Mouse (Mus musculus) gastrocnemius, postnatal 25 days (tissue): ENCODE results near the gene Vwf. TPM values are rescaled to one million over a fixed set of nuclear protein-coding genes. Genes with fewer than 3 reads are reported as not detected.

Experiments
- DNase-seq: peaks from one replicate; pipeline ENCODE4 v3.0.0; 2022
- long read RNA-seq, 2 experiments: library from polyadenylated mRNA; stranded (forward); transcript quantifications; one replicate each; pipeline ENCODE4 v2.0.0; 2021
- total RNA-seq, 2 experiments: library from RNA; stranded (reverse); gene quantifications; 1 replicate in 1 of 2; 2 replicates in 1 of 2; pipeline ENCODE4 v1.2.3; 2021

Vwf gene
- total RNA-seq, result 10 to 100 TPM; 17.3 to 42.4 TPM
- long read RNA-seq, experiment 1, partial matches to known transcripts, result 3 of 3 reads
- long read RNA-seq, experiment 1, other reads (novel, unspliced or antisense), result 0 of 3 reads
- long read RNA-seq, experiment 2, partial matches to known transcripts, result 7 of 8 reads
- long read RNA-seq, experiment 2, other reads (novel, unspliced or antisense), result 0 of 8 reads

- DNase-seq, result no peak
Observed at GRCm38 (mm10) chr6:125546474-125546873, at the start of gene Vwf. Gene Vwf, plus strand, starts transcription at chr6:125546774.

DNA sequence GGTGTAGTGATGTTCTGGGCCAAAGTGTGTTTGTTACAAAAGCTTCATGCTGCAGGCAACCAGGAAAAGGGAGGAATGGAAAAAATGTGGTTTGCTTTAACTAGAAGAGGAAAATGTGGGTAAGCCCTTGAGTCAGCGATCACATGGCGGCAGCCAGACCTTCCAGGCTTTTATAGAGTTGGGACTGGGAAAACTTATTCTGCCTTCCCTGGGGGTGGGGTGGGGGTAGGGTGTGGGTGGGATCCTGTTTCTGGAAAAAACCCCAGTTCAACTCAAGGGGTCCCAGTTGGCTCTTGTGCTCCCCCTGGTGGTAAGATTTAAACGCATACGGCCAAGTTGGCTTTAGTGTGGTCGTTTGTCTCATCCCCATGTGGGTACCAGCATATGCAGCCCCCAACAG, 48.5 kb upstream of the Vwf start:
- DNase-seq, result peak; percentile 56

GRCm38 (mm10) chr6:125503186-125503802, 43.3 kb upstream of the Vwf start:
- no peak for DNase-seq

DNA sequence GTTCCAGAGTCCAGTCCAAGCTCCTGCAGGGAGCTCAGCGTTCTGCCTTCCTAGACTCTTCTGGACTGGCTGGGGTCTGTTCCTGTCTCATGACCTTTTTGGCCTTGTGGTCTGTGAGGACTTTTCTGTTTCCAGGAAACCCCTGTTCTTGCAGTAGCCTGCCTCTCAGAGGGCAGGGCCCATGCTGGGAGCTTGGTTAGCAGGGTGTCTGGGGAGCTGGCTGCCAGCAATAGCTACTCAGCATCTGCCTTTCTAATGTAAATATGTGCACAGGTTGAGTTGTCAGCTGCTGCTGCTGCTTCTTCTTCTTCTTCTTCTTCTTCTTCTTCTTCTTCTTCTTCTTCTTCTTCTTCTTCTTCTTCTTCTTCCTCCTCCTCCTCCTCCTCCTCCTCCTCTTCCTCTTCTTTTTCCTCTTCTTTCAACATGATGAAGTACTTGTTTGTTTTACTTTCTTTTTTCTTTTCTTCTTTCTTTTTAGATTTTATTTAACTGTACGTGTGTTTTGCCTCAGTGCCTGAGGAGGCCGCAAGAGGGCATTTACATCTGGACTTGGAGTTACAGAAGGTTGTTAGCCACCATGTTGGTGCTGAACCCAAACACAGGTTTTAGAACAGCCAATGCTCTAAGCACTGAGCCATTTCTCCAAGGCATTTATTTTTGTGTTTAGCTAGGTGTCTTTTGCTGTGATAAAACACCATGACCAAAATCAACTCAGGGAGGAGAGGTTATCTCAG, 41.8 kb upstream of the Vwf start:
- no peak for DNase-seq

DNA sequence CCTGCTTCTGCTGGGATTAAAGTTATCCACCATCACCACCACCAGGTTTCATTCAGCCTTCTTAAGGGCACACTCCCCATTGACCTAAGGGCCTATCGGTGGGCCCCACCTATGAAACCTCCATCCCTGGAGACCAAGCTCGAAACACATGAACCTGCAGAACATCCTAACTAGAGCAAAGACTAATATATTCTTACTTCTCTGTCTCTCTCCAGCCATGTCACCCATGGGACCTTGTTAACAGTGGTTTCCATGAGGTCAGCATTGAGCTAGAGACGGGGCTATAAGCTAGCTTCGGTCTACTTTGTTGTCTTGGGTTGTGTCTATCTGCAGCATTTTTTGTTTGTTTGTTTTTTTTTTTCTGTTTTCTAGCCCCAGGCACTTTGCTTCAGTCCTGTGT, 40.1 kb upstream of the Vwf start:
- no peak for DNase-seq

DNA sequence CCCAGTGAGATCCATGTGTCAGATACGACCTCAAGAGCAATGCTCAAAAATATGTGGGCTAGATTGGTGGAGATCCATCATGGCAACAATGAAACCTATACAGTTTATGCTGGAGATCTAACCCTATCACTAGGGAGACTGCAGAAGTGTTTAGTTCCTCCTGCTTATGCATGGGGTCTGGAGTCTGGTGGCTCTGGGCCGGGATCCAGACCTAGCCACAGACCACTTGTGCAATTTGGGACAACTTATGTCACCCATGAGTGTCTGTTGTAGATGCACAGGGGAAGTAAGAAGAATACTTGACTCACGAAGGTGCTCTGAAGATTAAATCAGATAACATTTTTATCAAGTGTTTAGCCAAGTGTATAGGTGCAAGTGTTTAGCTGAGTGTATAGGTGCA, 36.8 kb upstream of the Vwf start:
- no peak for DNase-seq

GRCm38 (mm10) chr6:125510645-125511044, 35.9 kb upstream of the Vwf start:
- DNase-seq, result no peak

DNA sequence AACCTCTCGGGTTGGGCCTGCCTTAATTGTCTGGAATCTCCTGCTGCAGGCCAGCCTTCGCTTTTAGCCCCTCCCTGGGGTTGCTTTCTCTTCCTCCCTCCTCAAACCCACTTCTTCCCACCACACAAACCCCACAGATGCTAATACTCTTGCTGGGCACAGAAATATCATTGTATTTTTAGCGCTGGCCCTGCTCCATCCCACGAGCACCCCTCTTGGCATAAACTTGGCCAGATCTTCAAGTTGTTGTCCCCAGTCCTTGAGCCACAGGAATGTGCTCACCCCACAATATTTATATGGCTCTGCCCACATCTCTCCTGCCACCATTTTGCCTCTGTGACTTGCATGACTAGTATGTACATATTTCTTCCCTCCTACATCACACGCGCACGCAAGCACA, 35.4 kb upstream of the Vwf start:
- DNase-seq, result no peak

DNA sequence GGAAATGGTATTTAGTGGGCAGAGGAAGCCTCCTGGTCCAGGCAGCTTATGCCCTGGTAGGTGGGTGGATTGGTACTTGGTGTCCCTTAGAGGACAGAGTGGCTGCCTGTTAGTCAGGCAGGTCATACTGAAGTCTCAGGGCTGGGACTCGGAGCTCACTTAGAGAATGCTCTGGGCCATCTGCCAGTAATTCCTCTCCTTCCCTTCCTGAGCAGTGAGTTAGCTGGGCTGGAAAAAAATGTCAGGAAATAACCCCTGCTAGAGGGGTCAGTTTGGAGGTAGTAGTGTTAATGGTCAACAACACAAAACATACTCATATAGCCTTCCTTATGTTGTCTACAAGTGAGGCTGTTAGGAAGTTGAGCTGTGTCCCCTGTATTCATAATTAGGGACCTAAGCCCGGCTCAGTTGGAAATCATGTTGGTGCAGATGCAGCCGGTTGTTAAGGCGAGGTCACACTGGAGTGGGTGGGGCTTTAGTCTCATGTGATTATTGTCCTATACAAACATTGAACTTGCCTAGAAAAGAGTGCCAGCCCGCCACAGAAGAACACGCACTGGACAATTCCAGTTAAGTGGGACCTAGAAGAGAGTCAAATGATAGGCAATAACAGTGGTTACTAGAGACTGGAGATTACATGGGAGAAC, 33.5 kb upstream of the Vwf start:
- no peak for DNase-seq

DNA sequence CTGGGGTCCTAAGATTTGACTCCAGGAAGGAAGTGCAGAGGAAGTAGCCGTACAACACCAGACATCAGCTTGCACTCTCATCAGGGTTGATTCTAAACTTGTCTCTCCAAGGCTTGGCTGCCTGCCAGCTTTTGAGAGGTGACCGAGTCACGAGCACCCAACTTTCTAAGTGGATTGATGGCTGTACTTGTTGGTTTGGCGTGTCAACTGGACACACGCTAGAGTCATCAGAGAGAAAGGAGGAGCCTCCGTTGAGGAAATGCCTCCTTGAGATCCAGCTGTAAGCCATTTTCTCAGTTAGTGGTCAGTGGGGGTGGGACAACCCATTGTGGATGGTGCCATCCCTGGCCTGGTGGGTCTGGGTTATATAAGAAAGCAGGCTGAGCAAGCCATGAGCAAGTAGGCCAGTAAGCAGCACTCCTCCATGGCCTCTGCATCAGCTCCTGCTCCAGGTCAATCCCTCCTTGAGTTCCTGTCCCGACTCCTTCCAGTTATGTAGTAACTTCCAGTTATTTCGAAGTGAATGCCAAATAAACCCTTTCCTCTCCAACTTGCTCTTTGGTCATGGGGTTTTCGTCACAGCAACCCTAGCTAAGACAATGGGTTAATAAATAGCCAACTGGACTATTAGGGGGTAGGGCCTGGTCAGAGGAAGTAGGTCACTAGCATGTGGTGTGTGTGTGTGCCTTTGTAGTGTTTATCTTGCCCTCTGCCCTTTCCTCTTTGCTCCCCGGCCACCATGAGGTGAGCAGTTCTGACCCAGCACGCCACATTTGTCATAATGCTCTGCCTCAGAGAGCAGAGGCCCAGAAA, 30.9 kb upstream of the Vwf start:
- DNase-seq, result peak; percentile 32

- no peak for DNase-seq
Observed at GRCm38 (mm10) chr6:125521558-125522193, 24.9 kb upstream of the Vwf start.

DNA sequence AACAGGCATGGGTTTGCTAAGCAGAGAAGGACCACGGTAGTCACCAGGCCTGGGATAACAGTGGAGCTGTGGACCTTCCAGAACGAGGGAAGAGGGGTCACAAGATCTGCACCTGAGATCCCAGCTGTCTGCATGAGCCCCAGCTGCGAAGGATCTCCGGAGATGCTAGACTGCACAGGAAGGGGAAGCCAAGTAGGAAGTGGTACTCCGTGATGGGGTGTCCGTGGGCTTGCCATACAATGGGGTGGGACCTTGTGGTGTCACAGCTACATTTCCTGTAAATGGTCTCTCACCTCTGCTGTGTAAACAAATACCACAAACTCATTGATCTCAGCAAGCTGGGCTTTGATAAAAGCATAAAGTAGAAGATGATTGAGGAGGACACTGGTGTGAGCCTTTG, 22.5 kb upstream of the Vwf start:
- DNase-seq, result no peak

GRCm38 (mm10) chr6:125526066-125526465, 20.5 kb upstream of the Vwf start:
- DNase-seq, result no peak

- DNase-seq, result no peak
Observed at GRCm38 (mm10) chr6:125528614-125529200, 17.9 kb upstream of the Vwf start.

DNA sequence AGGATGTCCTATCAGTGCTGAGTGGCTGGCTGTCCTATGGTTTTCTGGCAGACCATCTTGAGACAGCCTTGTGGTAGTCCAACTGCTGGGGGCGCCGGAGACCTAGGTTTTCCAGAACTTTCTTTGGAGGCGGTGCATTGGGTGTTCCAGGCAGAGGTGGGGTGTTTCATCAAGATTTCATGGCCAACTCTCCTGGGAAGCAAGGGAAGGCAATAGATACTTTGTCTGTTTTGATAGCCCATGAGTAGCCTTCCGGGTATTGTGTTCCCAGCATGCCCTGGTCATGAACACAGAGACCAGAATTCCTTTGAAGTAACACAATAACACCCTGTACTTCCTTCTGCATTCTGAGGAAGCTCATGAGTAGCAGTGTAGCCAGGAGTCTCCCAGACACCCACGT, 17.1 kb upstream of the Vwf start:
- DNase-seq, result peak; percentile 36

- DNase-seq, result no peak
Observed at GRCm38 (mm10) chr6:125533104-125533650, 13.4 kb upstream of the Vwf start.

DNA sequence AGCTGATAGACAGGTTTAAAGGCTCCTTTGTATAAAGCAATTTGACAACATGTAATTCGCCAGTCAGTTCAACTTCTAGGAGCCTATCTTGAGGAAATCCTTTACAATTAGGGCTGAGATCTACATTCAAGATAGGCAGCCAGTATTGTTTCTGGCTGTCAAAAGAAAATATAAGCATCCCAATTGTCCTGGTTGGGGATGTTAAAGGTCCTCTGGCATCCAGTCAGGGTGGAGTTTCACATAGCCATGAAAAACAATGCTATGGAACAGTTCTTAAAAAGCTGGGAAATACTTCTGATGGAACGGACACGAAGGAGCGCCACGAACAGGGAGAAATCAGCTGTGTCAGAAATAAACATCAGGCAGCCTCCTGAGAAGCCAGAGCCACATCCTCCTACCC, 11.6 kb upstream of the Vwf start:
- DNase-seq, result no peak

- no peak for DNase-seq
Observed at GRCm38 (mm10) chr6:125538469-125538868, 8.1 kb upstream of the Vwf start.

GRCm38 (mm10) chr6:125539423-125539822, 7.2 kb upstream of the Vwf start:
- DNase-seq, result no peak

- DNase-seq, result no peak
Observed at GRCm38 (mm10) chr6:125540199-125540598, 6.4 kb upstream of the Vwf start.

DNA sequence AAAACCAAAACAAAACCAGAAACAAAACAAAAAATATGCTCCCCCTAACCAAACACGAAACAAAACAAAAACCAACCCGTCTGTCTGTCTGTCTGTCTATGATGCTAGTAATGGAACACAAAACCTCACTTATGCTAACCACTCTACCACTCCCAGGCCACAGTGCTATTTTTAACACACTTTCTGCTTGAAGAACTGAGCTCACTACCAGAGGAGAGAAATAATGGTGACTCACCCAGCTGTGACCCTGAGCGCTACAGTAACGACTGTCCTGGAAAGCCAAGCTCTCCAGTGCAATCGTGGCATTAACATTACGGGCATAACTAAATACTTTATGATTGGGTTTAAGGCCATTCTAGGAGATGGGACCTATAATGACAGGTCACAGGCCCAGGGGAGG, 5.7 kb upstream of the Vwf start:
- DNase-seq, result no peak
